Mouse (Mus musculus) lung, adult 2 months (tissue): Measurements from ENCODE around the gene Pacrg. TPM values are rescaled to one million over a fixed set of nuclear protein-coding genes. Genes with fewer than 3 reads are reported as not detected.

Experiments used
- DNase-seq: peaks from one replicate; pipeline ENCODE4 v3.0.0; 2022
- H3K4me1 ChIP-seq: fragments of 200-500 bp; 2 replicates; pipeline ENCODE4 v1.6.1; 2011; ENCODE audit warnings: low read length; ENCODE audit not compliant: control insufficient read depth, insufficient read depth
- H3K4me3 ChIP-seq: fragments of 200-500 bp; replicated peaks from 2 replicates; pipeline ENCODE3; 2011; ENCODE audit warnings: low read depth, mild to moderate bottlenecking, control low read depth, low read length; ENCODE audit errors: extremely low read depth
- CTCF ChIP-seq: fragments of 200-500 bp; IDR thresholded peaks from 2 replicates; pipeline ENCODE4 v1.5.1; 2011; ENCODE audit warnings: mild to moderate bottlenecking, low read length, control low read depth; ENCODE audit not compliant: insufficient read depth
- POLR2A ChIP-seq: fragments of 200-500 bp; IDR thresholded peaks from 2 replicates; pipeline ENCODE4 v1.6.1; 2011; ENCODE audit warnings: low read depth, mild to moderate bottlenecking, control low read depth, low read length, borderline replicate concordance; ENCODE audit errors: extremely low read depth
- WGBS: fragments of 180-500 bp; shearing (Covaris S2); methylation state at CpG from one replicate; pipeline ENCODE4 v1.1.7; 2018; 5-methylcytosine and 5-hydroxymethylcytosine counted together
- polyA plus RNA-seq: library from polyadenylated mRNA; depleted of rRNA; stranded (reverse); fragments of >200 nt; gene quantifications from 2 replicates; pipeline ENCODE4 v1.2.3, GENCODE M21; 2012

The Pacrg gene
- polyA plus RNA-seq, 1 experiment = 3.5 TPM

- no peaks in the 10 kb centered on the region for H3K4me1 ChIP-seq
- 70% methylated on average over 4 of the region's 4 CpGs for WGBS
- DNase-seq = no peak
These were observed 409.3 kb downstream of the Pacrg start for GRCm38 (mm10) chr17:10430831-10431230.

GRCm38 (mm10) chr17:10429406-10429805 is 410.7 kb downstream of the Pacrg start:
- TF ChIP-seq CTCF = no peak
- 85% methylated on average over 11 of the region's 11 CpGs for WGBS
- Histone ChIP-seq H3K4me1 (no peaks in the 10 kb centered on the region), H3K4me3 (no peak overlapping the region)
- no peak for DNase-seq

More at GRCm38 (mm10) chr17:10430831-10431230, 409.3 kb downstream of the Pacrg start:
- no peak overlapping the region for H3K4me3 ChIP-seq
- TF ChIP-seq POLR2A = no peak
- no peak for TF ChIP-seq CTCF

GRCm38 (mm10) chr17:10425311-10425710 is 414.8 kb downstream of the Pacrg start:
- Histone ChIP-seq H3K4me3 (no peak overlapping the region), H3K4me1 (no peaks in the 10 kb centered on the region)
- WGBS = 48% methylated on average over 5 of the region's 5 CpGs
- TF ChIP-seq POLR2A (no peak), CTCF (no peak)
- DNase-seq = no peak

GRCm38 (mm10) chr17:10417558-10418253 is 422.4 kb downstream of the Pacrg start:
- 85% methylated on average over 7 of the region's 7 CpGs for WGBS
- DNase-seq = no peak
- Histone ChIP-seq H3K4me1 (no peaks in the 10 kb centered on the region), H3K4me3 (no peak overlapping the region)
- TF ChIP-seq CTCF = no peak
- no peak for TF ChIP-seq POLR2A

- H3K4me1 ChIP-seq = no peaks in the 10 kb centered on the region
- TF ChIP-seq POLR2A (no peak), CTCF (no peak)
- no peak overlapping the region for H3K4me3 ChIP-seq
- 60% methylated on average over 4 of the region's 4 CpGs for WGBS
- DNase-seq = no peak
These were observed 423.1 kb downstream of the Pacrg start for GRCm38 (mm10) chr17:10416995-10417394.

GRCm38 (mm10) chr17:10416101-10416500 is 424.0 kb downstream of the Pacrg start:
- H3K4me1 ChIP-seq = no peaks in the 10 kb centered on the region
- TF ChIP-seq POLR2A = no peak
- TF ChIP-seq CTCF = no peak
- no peak overlapping the region for H3K4me3 ChIP-seq
- DNase-seq = no peak
- 95% methylated on average over 4 of the region's 4 CpGs for whole genome bisulfite sequencing

- Histone ChIP-seq H3K4me3 (no peak overlapping the region), H3K4me1 (no peaks in the 10 kb centered on the region)
- TF ChIP-seq CTCF (no peak), POLR2A (no peak)
- WGBS = 72% methylated on average over 4 of the region's 4 CpGs
- DNase-seq = no peak
These were observed 425.7 kb downstream of the Pacrg start for GRCm38 (mm10) chr17:10414383-10414782.

- Histone ChIP-seq H3K4me1 (no peaks in the 10 kb centered on the region), H3K4me3 (no peak overlapping the region)
- TF ChIP-seq POLR2A = no peak
- no peak for TF ChIP-seq CTCF
- 88% methylated on average over 9 of the region's 9 CpGs for WGBS
- no peak for DNase-seq
These were observed 426.2 kb downstream of the Pacrg start for GRCm38 (mm10) chr17:10413870-10414269.

- DNase-seq = no peak
- 65% methylated on average over 8 of the region's 8 CpGs for WGBS
- TF ChIP-seq POLR2A (no peak), CTCF (no peak)
- H3K4me1 ChIP-seq = no peaks in the 10 kb centered on the region
- H3K4me3 ChIP-seq = no peak overlapping the region
These were observed 429.3 kb downstream of the Pacrg start for GRCm38 (mm10) chr17:10410597-10411476.
